Mouse (Mus musculus): ENCODE data around the gene Foxp2. TPM values are rescaled to one million over a fixed set of nuclear protein-coding genes. Genes with fewer than 3 reads are reported as not detected.

The Foxp2 gene
- 4.5 and 10.2 TPM in 2 replicates for polyA plus RNA-seq (2011; ENCODE audit: insufficient read length, low read depth, missing spikeins)

DNA sequence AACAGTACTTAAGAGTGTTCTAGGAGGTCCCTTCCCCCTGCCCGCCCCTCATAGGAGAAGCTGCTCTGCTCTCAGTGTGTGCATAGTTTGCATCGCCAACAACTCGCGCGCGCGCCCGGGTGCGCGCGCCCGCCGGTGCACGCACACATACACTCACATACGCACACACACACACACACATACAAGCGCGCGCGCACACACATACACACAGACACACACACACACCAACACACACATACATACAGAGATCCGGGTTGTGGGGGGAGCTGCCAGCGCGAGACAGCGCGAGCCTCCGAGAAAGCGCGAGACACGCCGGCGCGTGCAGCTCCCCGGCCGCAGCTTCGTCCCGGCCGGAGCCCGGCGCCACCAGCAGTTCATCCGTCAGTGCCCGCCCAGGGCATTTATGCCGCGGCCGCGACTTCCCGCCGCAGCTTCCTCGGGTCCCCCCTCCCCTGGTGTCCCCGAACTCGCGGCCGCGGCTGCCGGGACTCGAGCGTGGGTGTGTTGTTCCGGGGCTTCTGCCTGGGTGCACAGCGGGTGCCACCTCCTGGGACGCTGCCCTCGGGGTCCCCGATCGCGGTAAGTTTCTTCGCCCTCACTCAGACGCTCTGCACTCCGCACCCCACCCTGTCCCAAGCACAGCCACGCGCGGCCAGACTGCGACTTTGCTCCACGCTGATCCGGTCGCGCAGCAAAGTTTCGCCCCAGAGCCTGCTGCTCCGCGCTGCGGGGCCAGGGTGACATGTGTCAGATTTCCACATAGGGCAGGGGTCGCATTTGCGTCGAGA, at the start of gene Foxp2:
Gene Foxp2 (plus strand): TSS at position 167 of the 788 bp plus-strand sequence.
- TF ChIP-seq CTCF (IDR thresholded peaks at IDR 0.05; ENCODE audit: borderline replicate concordance, insufficient read depth, low read length) = no peak
- peak; percentile 26 for TF ChIP-seq POLR2A (IDR thresholded peaks at IDR 0.05; ENCODE audit: low read depth, low read length)
- peak within 1 kb of the TSS; percentile 54 for H3K4me3 ChIP-seq (ENCODE audit: insufficient read depth, low read length)

DNA sequence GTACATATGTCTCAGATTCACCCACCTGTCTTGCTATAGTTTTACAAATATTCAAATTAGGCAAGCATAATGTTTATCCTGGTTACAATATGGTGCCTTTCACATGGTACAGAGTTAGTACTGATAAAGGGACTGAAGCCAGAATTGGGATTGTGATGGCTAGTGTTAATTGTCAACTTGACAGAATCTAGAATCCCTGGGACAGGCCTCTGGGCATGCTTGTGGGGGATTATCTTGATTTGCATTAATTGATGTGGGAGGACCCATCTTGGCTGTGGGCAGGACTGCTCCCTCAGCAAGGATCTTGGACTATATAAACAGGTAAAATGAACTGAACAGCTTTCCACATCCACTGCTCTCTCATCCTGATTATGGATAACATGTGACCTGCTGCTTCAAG, 15.9 kb upstream of the Foxp2 start:
- TF ChIP-seq POLR2A (IDR thresholded peaks at IDR 0.05; ENCODE audit: low read depth, low read length) = no peak
- TF ChIP-seq CTCF (IDR thresholded peaks at IDR 0.05; ENCODE audit: borderline replicate concordance, insufficient read depth, low read length) = no peak
- H3K4me1 ChIP-seq (ENCODE audit: control insufficient read depth, insufficient read depth, low read length) = no peaks in the 10 kb centered on the region
- H3K4me3 ChIP-seq (ENCODE audit: insufficient read depth, low read length) = no peak overlapping the region
- H3K27ac ChIP-seq (ENCODE audit: insufficient read depth, low read length) = no peak overlapping the region

More for the DNA sequence above, at the start of gene Foxp2:
- no peak within 1 kb of the TSS for H3K27ac ChIP-seq (ENCODE audit: insufficient read depth, low read length)
- H3K4me1 ChIP-seq (ENCODE audit: control insufficient read depth, insufficient read depth, low read length) = no peaks in the 10 kb centered on the region

DNA sequence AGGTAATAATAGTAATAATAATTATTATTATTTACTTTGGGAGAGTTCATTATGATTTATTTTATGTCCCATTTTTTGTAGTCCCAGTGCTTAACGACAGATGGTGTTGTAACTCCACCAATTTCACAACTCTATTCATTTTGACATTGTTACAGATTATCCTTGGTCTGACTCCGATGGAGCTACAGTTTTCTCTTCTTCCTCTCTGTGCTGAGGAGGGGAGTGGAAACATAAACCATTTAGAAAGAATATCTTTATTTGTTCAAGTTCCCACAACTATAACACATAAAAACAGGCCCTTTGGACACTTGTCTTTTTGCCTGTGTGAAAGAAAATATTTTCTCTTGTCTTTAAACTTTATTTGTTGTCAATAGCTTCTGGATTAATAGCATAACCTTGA, 4.1 kb upstream of the Foxp2 start:
- TF ChIP-seq CTCF (IDR thresholded peaks at IDR 0.05; ENCODE audit: borderline replicate concordance, insufficient read depth, low read length) (no peak), POLR2A (IDR thresholded peaks at IDR 0.05; ENCODE audit: low read depth, low read length) (no peak)
- Histone ChIP-seq H3K4me3 (ENCODE audit: insufficient read depth, low read length) (no peak overlapping the region), H3K4me1 (ENCODE audit: control insufficient read depth, insufficient read depth, low read length) (no peaks in the 10 kb centered on the region), H3K27ac (ENCODE audit: insufficient read depth, low read length) (no peak overlapping the region)

DNA sequence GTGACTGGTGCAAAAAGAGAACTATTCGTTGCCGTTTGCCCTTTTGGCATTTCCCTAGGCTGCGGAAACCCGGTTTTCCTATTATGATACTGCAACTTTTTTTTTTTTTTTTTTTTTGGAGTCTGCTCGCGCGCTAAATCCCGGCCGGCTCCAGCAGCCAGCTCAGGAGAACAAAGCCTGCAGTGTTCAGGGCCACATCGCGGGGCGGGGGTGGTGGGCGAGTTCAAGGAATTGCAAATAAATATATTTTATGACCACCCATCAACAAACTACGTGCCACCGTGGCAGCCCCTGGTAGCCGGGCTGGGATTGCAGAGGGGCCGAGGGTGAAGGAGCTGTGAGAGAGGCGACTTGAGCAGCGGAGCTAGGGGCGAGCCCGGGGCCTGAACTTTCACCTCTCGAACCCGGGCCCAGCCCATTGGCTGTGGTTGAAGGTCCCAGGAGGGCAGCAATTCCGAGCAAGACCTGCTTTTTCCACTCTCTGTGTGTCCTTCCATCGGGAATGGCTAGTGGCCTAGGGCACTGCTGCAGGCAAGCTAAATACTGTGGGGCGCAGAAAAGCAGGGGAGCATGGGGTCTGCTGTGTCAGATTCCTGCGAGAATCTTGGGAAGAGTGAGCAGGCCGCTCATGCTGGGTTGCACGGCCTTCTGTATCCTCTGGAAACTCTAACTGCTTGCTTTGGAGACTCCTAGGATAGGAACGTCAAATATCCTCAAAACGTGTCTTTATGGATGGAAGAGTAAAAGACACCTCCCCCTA, 2.9 kb upstream of the Foxp2 start:
- Histone ChIP-seq H3K4me3 (ENCODE audit: insufficient read depth, low read length) (no peak overlapping the region), H3K27ac (ENCODE audit: insufficient read depth, low read length) (no peak overlapping the region), H3K4me1 (ENCODE audit: control insufficient read depth, insufficient read depth, low read length) (no peaks in the 10 kb centered on the region)
- no peak for TF ChIP-seq CTCF (IDR thresholded peaks at IDR 0.05; ENCODE audit: borderline replicate concordance, insufficient read depth, low read length)
- no peak for TF ChIP-seq POLR2A (IDR thresholded peaks at IDR 0.05; ENCODE audit: low read depth, low read length)

GRCm38 (mm10) chr6:14899021-14899610, 2.0 kb upstream of the Foxp2 start:
- peak overlapping the region; percentile 54; the same call in 1 of the 2 replicates for H3K4me3 ChIP-seq (ENCODE audit: insufficient read depth, low read length)
- H3K27ac ChIP-seq (ENCODE audit: insufficient read depth, low read length) = no peak overlapping the region
- TF ChIP-seq POLR2A (IDR thresholded peaks at IDR 0.05; ENCODE audit: low read depth, low read length) (no peak), CTCF (IDR thresholded peaks at IDR 0.05; ENCODE audit: borderline replicate concordance, insufficient read depth, low read length) (no peak)
- H3K4me1 ChIP-seq (ENCODE audit: control insufficient read depth, insufficient read depth, low read length) = no peaks in the 10 kb centered on the region

DNA sequence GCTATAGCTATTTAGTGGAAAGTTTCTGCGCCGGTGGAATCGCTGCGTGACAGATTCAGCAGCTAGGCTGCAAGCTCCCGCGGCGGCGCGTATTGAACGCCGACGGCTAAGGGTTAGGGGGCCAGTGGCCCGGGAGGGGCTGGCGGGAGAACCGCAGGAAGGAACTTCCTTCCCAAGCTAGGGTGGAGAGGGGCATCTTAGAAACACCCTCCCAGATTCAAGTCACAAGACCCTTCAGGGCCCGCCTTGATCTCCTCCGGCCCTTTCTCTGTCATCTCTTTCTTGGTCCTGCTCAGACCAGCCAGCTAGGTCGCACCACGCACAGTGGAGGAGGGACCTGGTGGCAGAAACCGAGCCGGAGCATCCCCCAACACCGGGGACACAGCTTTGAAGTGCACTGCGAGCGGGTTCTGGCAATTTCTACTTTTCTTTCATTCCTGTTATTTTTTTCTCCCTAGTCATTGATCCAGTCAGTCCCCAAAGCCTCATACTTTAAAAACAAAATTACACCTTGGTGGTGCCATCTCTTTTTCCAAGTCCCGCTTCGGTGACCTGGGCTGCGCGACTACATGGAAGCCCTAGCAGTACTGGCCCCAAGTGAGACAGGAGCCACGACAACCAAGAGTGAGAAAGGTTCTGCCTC, 1.1 kb upstream of the Foxp2 start:
- Histone ChIP-seq H3K4me3 (ENCODE audit: insufficient read depth, low read length) (peak overlapping the region; percentile 54), H3K27ac (ENCODE audit: insufficient read depth, low read length) (no peak overlapping the region), H3K4me1 (ENCODE audit: control insufficient read depth, insufficient read depth, low read length) (no peaks in the 10 kb centered on the region)
- 0 out of 2 replicates have a peak, but pooled peaks have one; percentile 10 for TF ChIP-seq POLR2A (IDR thresholded peaks at IDR 0.05; ENCODE audit: low read depth, low read length)
- no peak for TF ChIP-seq CTCF (IDR thresholded peaks at IDR 0.05; ENCODE audit: borderline replicate concordance, insufficient read depth, low read length)

DNA sequence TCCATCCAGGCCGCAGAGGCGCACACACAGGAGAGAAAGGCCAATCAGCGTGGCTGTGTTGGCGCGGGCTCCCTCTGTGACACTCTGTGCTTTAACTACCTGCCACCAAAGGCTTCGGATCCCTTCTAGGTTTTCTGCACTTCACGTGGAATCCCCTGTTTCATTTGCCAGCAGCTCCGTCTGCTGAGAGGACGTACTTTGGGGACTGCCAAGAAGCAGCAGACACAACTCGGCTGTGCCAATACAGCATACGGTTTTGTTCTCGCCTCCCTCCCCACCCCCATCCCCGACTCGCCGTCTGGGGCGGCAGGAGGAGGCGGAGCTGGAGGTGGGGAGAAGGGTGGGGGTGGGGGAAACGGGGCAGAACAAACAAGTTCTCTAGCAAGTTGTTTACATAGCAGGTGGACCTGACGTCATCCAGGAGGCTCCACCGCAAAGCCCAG, 549 bp upstream of the Foxp2 start:
- H3K27ac ChIP-seq (ENCODE audit: insufficient read depth, low read length) = no peak overlapping the region
- H3K4me1 ChIP-seq (ENCODE audit: control insufficient read depth, insufficient read depth, low read length) = no peaks in the 10 kb centered on the region
- peak overlapping the region; percentile 54 for H3K4me3 ChIP-seq (ENCODE audit: insufficient read depth, low read length)
- TF ChIP-seq POLR2A (IDR thresholded peaks at IDR 0.05; ENCODE audit: low read depth, low read length) = peak; percentile 50
- no peak for TF ChIP-seq CTCF (IDR thresholded peaks at IDR 0.05; ENCODE audit: borderline replicate concordance, insufficient read depth, low read length)

DNA sequence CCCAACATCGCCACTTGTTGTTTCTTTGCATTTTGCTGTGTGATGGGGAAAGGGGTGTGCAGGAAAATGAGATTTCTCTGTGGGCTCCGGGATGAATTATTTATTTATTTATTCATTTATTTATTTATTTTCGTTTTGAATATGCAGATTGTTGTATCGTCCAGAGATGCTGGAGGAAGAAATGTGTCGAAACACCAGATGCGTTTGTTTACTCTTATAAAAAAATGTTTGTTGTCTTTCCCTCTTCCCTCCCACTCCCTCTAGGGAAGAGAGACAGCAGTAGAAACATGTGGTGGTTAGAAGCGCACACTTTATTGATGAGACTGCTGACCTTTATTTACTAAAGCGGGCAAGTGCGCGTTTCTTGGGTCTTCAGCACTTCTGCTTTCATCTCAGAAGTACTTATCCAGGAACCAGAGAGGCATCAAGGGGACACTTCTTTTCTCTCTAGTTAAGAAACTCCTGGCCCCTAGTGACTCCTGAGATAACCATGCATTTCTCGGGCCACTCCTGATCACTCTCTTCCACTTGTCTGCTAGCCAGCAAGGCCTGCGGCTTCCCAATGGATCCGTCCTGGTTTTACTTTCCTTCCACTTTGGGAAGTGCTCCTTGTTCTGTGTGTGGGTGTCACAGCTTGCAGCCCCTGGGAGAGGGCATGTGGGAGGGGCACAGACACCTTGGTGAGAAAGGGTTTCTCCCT, 972 bp downstream of the Foxp2 start:
- no peak for TF ChIP-seq POLR2A (IDR thresholded peaks at IDR 0.05; ENCODE audit: low read depth, low read length)
- TF ChIP-seq CTCF (IDR thresholded peaks at IDR 0.05; ENCODE audit: borderline replicate concordance, insufficient read depth, low read length) = no peak
- peak overlapping the region; percentile 54 for H3K4me3 ChIP-seq (ENCODE audit: insufficient read depth, low read length)
- no peak overlapping the region for H3K27ac ChIP-seq (ENCODE audit: insufficient read depth, low read length)
- no peaks in the 10 kb centered on the region for H3K4me1 ChIP-seq (ENCODE audit: control insufficient read depth, insufficient read depth, low read length)

All from embryonic fibroblast, embryonic 13.5 days (primary cell).